Mouse (Mus musculus) kidney, postnatal 0 days (tissue): Measurements from ENCODE around the gene Lao1. TPM values are rescaled to one million over a fixed set of nuclear protein-coding genes. Genes with fewer than 3 reads are reported as not detected.
"Not testable (repeated sequence)": the region's sequence is repeated elsewhere in the genome, so short reads cannot be mapped to it uniquely, and the experiment has no call there.

Experiments used
- ATAC-seq: fragments of 200-750 bp; cut with Nextera tagmentation; replicated peaks from 2 replicates; pipeline ENCODE4 v1.8.0; 2017; ENCODE audit warnings: low read depth, moderate number of reproducible peaks, moderate TSS enrichment, moderate library complexity; ENCODE audit not compliant: low FRiP score
- DNase-seq: peaks from one replicate; pipeline ENCODE4 v3.0.0-alpha.2; 2016; ENCODE audit warnings: low spot score
- H3K27ac ChIP-seq: fragments of 300-500 bp; sonication (generic); 2 replicates; pipeline ENCODE4 v1.5.1; 2014; ENCODE audit warnings: mild to moderate bottlenecking
- H3K27me3 ChIP-seq: fragments of 300-500 bp; sonication (generic); 2 replicates; pipeline ENCODE4 v1.6.1; 2014; ENCODE audit warnings: low read length, mixed read lengths; ENCODE audit not compliant: insufficient read depth
- H3K36me3 ChIP-seq: fragments of 300-500 bp; sonication (generic); 2 replicates; pipeline ENCODE4 v1.6.1; 2014; ENCODE audit warnings: low read length, mixed read lengths; ENCODE audit not compliant: insufficient read depth
- H3K4me1 ChIP-seq: fragments of 300-500 bp; sonication (generic); replicated peaks from 2 replicates; pipeline ENCODE4 v1.6.1; 2014; ENCODE audit warnings: antibody characterized with exemption, low read length, mixed read lengths; ENCODE audit not compliant: insufficient read depth
- H3K4me2 ChIP-seq: fragments of 300-500 bp; sonication (generic); 2 replicates; pipeline ENCODE4 v1.6.1; 2014; ENCODE audit warnings: mild to moderate bottlenecking, low read length, moderate library complexity, mixed read lengths
- H3K4me3 ChIP-seq: fragments of 300-500 bp; sonication (generic); replicated peaks from 2 replicates; pipeline ENCODE4 v1.5.1; 2014; ENCODE audit warnings: low read depth, low read length
- H3K9ac ChIP-seq: fragments of 300-500 bp; sonication (generic); 2 replicates; pipeline ENCODE4 v1.6.1; 2014; ENCODE audit warnings: low read depth, low read length
- H3K9me3 ChIP-seq: fragments of 300-500 bp; sonication (generic); replicated peaks from 2 replicates; pipeline ENCODE4 v1.6.1; 2016; ENCODE audit warnings: low read length, inconsistent platforms, mixed read lengths
- CTCF ChIP-seq: IDR thresholded peaks from 2 replicates; pipeline ENCODE4 v1.5.1; 2016; ENCODE audit warnings: antibody characterized with exemption, low read depth, mild to moderate bottlenecking, moderate library complexity
- WGBS: fragments of 180-500 bp; shearing (Covaris S2); extraction: QIAGEN DNeasy Blood & Tissue Kit; methylation state at CpG from one replicate; pipeline ENCODE4 v1.1.7; 2014; 5-methylcytosine and 5-hydroxymethylcytosine counted together
- polyA plus RNA-seq: library from polyadenylated mRNA; unstranded; fragments of >200 nt; fragmentation: Nextera tagmentation; extraction: Ambion mirVana; gene quantifications from 2 replicates; pipeline ENCODE4 v1.2.1, GENCODE M21; 2015

The Lao1 gene
- polyA plus RNA-seq = not detected in 2 replicates

DNA sequence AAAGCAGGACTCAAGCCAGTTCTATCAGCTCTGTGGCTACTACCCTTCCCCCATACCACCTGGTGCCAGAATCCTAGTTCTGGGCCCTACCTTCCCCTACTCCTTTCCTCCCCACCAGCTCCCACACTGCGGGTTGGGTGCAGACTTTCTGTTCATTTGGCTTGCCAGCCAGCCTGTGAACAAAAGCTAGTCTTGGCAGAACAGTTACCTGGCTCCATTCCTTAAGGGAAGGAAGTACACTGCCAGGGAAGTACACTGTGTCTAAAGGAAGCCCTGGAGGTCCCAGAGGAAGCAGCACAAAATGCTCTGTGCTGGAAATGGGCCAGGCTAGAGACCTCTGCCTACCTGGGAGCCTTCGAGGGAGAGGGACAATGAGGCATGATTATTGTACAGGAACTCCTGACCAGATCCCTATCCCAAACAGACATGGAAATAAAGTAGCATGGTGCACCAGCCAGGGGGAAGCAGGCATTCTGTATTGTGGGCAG is at the start of gene Lao1:
Lao1 (plus strand) TSS at position 438 of the 488 bp plus-strand sequence.
- no peak within 1 kb of the TSS for H3K27ac ChIP-seq
- no peak within 1 kb of the TSS for H3K4me3 ChIP-seq
- H3K27me3 ChIP-seq = no peaks in the 10 kb centered on the region
- no peaks in the 10 kb centered on the region for H3K4me1 ChIP-seq
- no peaks in the 10 kb centered on the region for H3K36me3 ChIP-seq
- H3K9ac ChIP-seq = no peak within 1 kb of the TSS
- no peaks in the 10 kb centered on the region for H3K9me3 ChIP-seq
- ATAC-seq (no peak), DNase-seq (peak; percentile 2)
- TF ChIP-seq CTCF = no peak
- 73% methylated on average over 2 of the region's 2 CpGs for WGBS
- no peak within 1 kb of the TSS for H3K4me2 ChIP-seq

DNA sequence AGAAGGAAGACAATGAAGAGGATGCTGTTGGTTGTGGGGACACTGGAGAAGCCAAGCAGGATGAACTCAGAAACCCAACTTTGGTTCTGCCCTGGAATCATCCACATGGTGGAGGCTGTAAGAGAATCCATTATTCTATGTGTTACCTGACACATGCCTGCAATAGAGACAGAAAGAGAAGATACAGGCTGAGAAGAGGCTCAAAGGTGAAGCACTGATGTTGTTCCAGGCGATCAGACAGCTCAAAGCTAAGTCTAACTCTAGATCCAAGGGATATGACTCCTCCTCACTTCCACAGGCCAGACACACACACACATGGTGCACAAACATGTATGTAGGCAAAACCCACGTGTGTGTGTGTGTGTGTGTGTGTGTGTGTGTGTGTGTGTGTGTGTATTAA is 44.0 kb upstream of the Lao1 start, which contains the start of gene Olfr1329:
Olfr1329 (minus strand) TSS at position 101 of the 400 bp plus-strand sequence.
- H3K4me3 ChIP-seq, H3K4me1 ChIP-seq, H3K9ac ChIP-seq, H3K9me3 ChIP-seq, ATAC-seq, H3K4me2 ChIP-seq, H3K36me3 ChIP-seq, H3K27me3 ChIP-seq, H3K27ac ChIP-seq, DNase-seq: not testable (repeated sequence)
- 65% methylated on average over 2 of the region's 2 CpGs for WGBS

DNA sequence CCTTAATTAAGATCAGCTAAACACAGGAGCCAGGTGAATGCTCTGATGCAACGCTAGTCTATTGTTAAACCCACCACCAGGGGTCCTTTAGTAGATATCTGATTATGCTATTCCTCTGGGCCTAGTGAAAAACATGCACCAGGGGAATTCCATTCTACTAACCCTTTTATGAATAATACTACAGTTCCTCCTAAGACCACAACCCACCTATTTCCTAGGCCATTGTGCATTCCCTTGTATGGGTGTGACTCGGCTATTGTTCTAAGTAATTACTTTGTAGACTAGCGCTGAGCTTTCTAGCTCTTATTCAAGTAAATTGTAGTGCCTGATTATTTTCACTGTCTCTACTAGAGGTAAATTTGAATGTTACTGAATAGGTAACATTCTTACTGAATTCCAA is 30.1 kb upstream of the Lao1 start:
- not testable (repeated sequence) for DNase-seq, H3K4me3 ChIP-seq
- WGBS = 88% methylated on average over 3 of the region's 3 CpGs

DNA sequence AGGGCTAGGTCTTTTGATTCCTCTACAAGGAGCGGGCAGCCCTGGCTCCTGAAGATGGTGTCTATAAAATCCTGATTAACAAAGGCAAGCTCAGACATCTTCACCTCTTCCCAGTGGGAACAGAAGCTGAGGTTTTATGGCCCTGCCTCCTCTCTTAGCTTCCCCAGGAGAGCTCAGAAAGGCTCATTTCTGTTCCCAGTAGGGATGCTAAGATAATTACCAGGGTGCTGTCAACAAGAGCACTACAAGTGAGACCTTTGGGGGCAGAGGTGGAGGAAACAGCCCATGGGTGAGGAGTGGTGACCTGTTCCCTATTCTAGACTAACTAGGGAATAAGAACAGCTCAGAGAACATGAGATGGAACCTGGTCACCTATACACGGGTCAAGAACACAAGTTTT is 22.9 kb upstream of the Lao1 start, which contains the start of gene Olfr1328:
Olfr1328 (minus strand) TSS at position 101 of the 400 bp plus-strand sequence.
- H3K36me3 ChIP-seq = no peaks in the 10 kb centered on the region
- 59% methylated on average over 2 of the region's 2 CpGs for WGBS
- no peak within 1 kb of the TSS for H3K4me2 ChIP-seq
- H3K27ac ChIP-seq = no peak within 1 kb of the TSS
- no peaks in the 10 kb centered on the region for H3K4me1 ChIP-seq
- ATAC-seq (no peak), DNase-seq (no peak)
- H3K27me3 ChIP-seq = no peaks in the 10 kb centered on the region
- H3K9me3 ChIP-seq = no peaks in the 10 kb centered on the region
- no peak within 1 kb of the TSS for H3K9ac ChIP-seq
- no peak for TF ChIP-seq CTCF
- no peak within 1 kb of the TSS for H3K4me3 ChIP-seq

More for the DNA sequence above, 30.1 kb upstream of the Lao1 start:
- H3K4me1 ChIP-seq, H3K27me3 ChIP-seq, H3K36me3 ChIP-seq, H3K4me2 ChIP-seq, H3K9me3 ChIP-seq, H3K9ac ChIP-seq, ATAC-seq, H3K27ac ChIP-seq: not testable (repeated sequence)

DNA sequence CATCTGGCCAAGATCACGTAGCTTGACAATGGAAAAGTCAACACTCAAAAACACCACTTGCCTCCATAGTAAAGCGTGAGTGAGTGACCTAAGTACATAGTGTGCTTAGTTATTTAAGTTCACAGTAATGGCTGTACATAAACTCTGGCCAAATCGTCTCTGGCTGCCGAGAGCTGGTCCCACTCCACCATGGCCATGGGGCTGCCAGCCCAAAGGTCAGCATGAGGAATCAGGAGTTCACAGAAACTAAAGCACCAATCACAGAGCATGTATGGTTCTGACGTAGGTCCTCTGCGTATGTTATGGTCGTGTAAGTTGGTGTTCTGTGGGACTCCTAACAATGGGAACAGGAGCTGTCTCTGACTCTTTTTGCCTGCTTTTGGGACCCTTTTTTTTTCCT is 2.6 kb upstream of the Lao1 start:
- DNase-seq (no peak), ATAC-seq (no peak)
- Histone ChIP-seq H3K9ac (no peak overlapping the region), H3K9me3 (no peaks in the 10 kb centered on the region), H3K4me1 (no peaks in the 10 kb centered on the region), H3K27ac (no peak overlapping the region), H3K27me3 (no peaks in the 10 kb centered on the region), H3K4me2 (no peak overlapping the region), H3K4me3 (no peak overlapping the region), H3K36me3 (no peaks in the 10 kb centered on the region)
- TF ChIP-seq CTCF = no peak
- 83% methylated on average over 7 of the region's 7 CpGs for WGBS

DNA sequence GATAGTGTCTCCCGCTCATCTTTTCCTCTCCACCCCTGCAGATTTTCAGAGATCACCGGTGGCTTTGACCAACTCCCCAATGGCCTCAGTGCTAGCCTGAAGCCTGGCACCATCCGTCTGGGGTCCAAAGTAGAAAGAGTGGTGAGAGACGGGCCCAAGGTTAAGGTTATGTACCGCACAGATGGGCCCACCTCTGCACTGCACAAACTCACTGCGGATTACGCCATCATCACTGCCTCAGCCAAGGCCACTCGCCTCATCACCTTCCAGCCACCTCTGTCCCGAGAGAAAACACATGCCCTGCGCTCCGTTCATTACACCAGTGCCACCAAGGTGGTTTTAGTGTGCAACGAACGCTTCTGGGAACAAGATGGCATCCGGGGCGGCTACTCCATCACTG is 6.3 kb downstream of the Lao1 start:
- ATAC-seq (no peak), DNase-seq (no peak)
- 90% methylated on average over 15 of the region's 15 CpGs for WGBS
- no peak overlapping the region for H3K4me3 ChIP-seq
- H3K4me1 ChIP-seq = no peaks in the 10 kb centered on the region
- H3K9me3 ChIP-seq = no peaks in the 10 kb centered on the region
- H3K36me3 ChIP-seq = no peaks in the 10 kb centered on the region
- no peak for TF ChIP-seq CTCF
- no peak overlapping the region for H3K4me2 ChIP-seq
- no peak overlapping the region for H3K27ac ChIP-seq
- H3K27me3 ChIP-seq = no peaks in the 10 kb centered on the region
- H3K9ac ChIP-seq = no peak overlapping the region

DNA sequence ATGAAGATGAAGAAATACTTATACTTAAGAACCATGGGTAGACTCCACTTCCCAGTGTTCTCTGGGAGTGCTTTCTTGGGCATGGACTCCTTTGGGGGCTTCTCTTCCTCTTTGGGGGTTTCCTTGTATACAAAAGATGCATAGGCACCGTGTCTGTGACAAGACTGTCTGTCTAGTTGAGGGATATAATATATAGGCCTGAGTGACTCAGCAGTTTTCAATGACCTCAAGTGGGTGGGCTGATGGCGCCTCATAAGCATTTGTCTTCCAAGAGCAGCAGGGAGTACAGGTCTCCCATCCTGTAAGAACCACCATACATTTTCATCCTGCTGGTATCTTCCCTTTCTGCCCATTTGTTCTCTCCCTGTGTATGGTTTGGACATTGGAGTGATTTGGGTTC is 11.9 kb downstream of the Lao1 start:
- H3K27me3 ChIP-seq = no peaks in the 10 kb centered on the region
- H3K4me1 ChIP-seq = no peaks in the 10 kb centered on the region
- H3K4me3 ChIP-seq = no peak overlapping the region
- no peaks in the 10 kb centered on the region for H3K9me3 ChIP-seq
- H3K4me2 ChIP-seq = no peak overlapping the region
- H3K36me3 ChIP-seq = no peaks in the 10 kb centered on the region
- no peak for ATAC-seq
- WGBS = 63% methylated on average over 2 of the region's 2 CpGs
- no peak for DNase-seq
- no peak overlapping the region for H3K27ac ChIP-seq
- no peak for TF ChIP-seq CTCF
- H3K9ac ChIP-seq = no peak overlapping the region
